Mouse (Mus musculus) left cerebral cortex, adult 2 months (tissue): ENCODE results near the gene Rai14. TPM values are rescaled to one million over a fixed set of nuclear protein-coding genes. Genes with fewer than 3 reads are reported as not detected.

Source experiments
- DNase-seq, 2 experiments: peaks; one replicate each; pipeline ENCODE4 v3.0.0; 2021 to 2022; ENCODE audit warnings: low spot score in 2 of 2, mixed read lengths in 1 of 2; ENCODE audit errors: extremely low spot score in 1 of 2
- H3K27ac ChIP-seq: fragments of 200-600 bp; 2 replicates; pipeline ENCODE4 v1.8.1; 2022
- H3K4me3 ChIP-seq: fragments of 200-600 bp; 2 replicates; pipeline ENCODE4 v1.8.1; 2022
- CTCF ChIP-seq: fragments of 200-600 bp; IDR thresholded peaks from 2 replicates; pipeline ENCODE4 v1.8.1; 2022; ENCODE audit warnings: antibody characterized with exemption, mild to moderate bottlenecking, moderate library complexity
- intact Hi-C: fragments of 180-260 bp; cut with DNase I; formaldehyde crosslinking; loops from one replicate; pipeline ENCODE4 v1.15.1; 2025
- total RNA-seq, 2 experiments: library from RNA; stranded (reverse); gene quantifications; 2 replicates each; pipeline ENCODE4 v1.2.3; 2021

The Rai14 gene
- total RNA-seq, 2 experiments from 2014 or later, result 8.9 to 12.5 TPM

DNA sequence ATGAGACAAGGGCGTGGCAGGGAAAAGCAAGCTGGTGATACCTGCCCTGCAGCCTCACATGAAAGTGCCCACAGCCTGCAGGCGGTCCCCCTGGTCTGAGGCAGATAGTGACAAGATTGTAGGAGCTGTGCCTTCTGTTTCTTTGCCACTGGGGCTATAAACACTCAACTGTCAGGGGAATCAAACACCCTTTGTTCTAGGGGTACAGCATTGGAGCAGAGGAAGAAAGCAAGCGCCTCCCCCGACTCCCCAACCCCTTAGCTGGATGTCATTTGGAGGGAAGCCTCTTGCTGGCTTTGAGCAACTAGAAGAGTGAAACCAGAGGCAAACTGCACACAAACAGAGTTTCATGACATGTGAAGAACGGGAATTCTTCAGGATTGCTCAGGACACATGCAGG is 8.7 kb downstream of the Rai14 start:
- no peak for TF ChIP-seq CTCF
- DNase-seq, result no peak
- H3K4me3 ChIP-seq, result no peak overlapping the region
- H3K27ac ChIP-seq, result no peak overlapping the region
- intact Hi-C loops, result no loop called here

DNA sequence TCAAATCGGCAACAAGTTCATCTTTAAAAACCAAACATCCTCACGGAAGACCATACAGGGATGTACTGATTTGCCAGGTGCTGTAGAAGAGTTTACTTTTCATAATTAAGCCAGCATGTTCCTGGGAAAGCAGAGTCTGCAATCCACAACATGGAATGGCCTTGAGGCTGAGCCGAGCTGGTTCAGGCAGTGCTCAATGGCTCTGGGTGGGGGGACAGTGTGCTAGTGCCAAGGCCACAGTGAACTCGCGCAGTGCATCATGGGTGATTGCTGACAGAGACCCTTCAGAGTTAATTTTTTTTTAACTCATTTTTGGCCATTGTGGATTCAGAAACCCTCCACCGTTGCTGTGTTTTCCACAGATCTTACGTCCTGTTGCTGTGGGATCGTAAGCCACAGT is 10.1 kb downstream of the Rai14 start:
- no peak overlapping the region for H3K4me3 ChIP-seq
- TF ChIP-seq CTCF, result no peak
- no peak for DNase-seq
- intact Hi-C loops, result no loop called here
- no peak overlapping the region for H3K27ac ChIP-seq

DNA sequence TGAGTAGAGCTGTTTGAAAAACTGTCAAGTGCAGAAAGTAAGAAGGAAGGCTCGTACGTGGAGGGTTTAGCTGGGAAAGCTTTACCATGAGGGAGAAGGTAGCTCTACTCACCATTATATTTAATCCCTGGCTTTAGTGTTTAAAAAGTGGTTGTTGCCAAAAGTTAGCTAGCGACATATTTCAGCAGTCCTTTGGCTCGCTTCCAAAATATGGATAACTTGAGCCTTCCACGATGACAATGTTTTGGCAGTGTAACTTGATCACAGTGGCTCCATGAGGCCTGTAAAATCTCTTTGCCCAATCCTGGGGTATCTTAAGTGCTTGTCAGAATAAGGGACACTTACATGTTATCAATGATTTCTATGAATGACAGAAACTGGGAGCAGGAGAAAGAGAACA is 12.9 kb downstream of the Rai14 start:
- H3K4me3 ChIP-seq, result no peak overlapping the region
- no peak for DNase-seq
- no peak overlapping the region for H3K27ac ChIP-seq
- TF ChIP-seq CTCF, result no peak
- intact Hi-C loops, result no loop called here

DNA sequence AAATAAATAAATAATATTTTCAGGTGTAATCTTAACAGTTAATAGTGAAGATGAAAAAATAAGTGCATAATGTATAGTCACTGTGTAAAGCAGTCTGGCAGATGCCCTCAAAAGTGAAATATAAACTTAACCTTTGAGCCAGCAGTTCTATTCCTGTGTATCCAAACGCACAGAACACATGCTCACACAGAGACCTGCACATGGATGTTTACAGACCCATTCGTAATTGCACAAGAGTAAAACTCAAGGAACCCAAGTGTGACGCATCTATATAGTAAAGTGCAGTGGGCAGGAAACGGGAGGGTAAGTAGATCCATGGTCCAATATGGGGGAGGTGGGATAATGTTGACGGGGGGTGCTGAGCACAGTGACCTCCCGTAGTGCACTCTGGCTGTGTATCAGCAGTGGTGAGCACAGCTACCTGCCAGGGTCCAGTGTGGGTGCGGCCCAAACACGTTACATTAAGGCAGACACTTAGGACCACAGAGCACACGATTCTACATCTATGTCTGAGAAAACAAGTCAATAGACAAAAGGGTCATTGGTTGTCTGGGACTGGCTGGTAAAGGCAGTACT is 13.4 kb downstream of the Rai14 start:
- Histone ChIP-seq H3K4me3 (no peak overlapping the region), H3K27ac (no peak overlapping the region)
- intact Hi-C loops, result no loop called here
- no peak for DNase-seq
- TF ChIP-seq CTCF, result no peak

DNA sequence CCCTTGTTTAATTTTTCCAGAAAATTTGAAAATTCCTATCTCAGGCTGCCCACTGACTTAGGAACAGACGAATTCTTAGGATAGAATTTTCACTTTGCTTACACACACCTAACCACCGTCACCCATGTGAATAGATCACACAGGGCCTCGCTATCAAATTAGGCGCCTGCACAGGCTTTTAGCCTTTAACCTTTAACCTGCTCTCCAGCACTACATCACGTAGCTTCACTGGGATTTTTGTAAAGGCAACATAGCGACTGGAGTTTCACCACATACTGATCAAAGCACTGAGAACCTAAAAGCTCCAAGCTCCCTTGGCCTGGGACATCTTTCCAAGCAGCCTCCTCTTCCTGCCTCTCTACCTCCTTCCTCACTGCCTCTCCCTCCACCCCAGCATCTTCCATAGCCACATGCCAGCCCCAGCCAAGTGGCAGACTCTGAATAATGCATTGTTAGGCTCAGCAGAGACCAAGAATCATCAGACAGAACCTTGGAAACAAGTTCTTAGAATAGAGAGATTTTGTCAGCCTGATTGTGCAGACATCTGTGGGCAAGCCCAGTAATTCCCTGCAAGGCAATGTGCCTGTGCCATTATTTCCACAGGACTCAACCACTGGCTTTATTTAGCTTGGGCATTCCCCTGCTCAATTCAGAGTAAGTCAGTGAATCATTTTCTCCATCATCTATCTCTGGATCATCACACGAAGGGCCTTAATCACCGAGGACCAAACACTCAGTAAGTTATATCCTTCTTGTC is 17.8 kb downstream of the Rai14 start:
- DNase-seq, result no peak
- H3K27ac ChIP-seq, result no peak overlapping the region
- intact Hi-C loops, result no loop called here
- H3K4me3 ChIP-seq, result no peak overlapping the region
- TF ChIP-seq CTCF, result no peak

DNA sequence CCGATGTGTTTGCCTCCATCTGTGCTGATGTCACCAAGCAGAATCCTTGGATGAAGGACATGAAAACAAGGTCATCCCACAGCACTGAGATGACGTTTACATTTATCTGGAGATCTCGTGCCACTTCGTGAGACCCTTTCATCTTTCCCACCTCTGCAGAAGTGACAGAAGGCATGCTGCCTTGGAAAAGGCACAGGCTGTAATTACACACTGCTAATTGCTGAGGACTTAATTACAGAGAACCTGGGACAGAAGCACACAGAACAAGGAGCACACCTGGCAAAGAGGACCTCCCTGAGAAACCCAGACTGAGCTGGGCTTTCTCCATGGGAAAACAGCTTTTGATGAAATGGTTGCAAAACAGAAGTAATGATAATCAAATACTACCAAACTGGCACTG is 21.8 kb downstream of the Rai14 start:
- Histone ChIP-seq H3K27ac (no peak overlapping the region), H3K4me3 (no peak overlapping the region)
- no peak for DNase-seq
- intact Hi-C loops, result no loop called here
- TF ChIP-seq CTCF, result no peak

DNA sequence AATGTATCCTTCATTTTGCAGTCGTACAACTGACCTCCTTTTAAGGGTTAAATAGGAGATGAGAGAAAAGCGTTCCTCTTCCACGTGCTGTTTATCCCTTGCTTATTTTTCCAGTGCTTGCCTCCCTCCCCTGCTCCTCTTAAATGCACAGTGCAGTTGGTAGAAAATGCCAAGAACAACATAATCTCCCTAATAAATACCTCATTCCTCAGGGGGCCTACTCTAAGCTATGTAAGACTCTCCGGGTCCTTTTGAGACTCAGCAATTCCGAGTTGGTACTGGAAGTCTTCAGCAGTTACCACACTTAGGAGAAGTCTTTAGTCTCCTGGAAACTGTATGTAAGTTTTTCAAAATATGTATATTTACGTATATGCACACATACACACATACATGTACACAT is 22.9 kb downstream of the Rai14 start:
- no peak for DNase-seq
- TF ChIP-seq CTCF, result no peak
- intact Hi-C loops, result no loop called here

DNA sequence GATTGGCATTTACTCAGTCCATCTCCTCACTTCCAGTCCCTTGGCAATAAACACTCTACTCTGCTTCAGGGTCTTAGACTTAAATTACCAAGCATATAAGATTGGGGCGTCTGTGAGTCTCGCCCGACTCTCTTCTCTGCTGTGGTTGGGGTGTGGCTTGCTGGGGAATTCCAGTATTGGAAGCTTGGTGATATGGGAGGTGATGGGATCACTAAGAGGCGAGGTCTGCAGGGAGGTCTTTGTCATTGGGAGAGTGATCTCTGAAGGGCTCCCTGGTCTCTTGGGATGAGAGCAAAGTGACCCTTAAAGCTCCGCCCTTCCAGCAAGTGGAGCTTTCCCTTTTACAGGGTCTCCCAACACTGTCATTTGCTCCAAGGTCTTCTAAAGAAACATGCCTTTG is 23.5 kb downstream of the Rai14 start:
- no peak overlapping the region for H3K4me3 ChIP-seq
- TF ChIP-seq CTCF, result no peak
- DNase-seq, result no peak
- intact Hi-C loops, result no loop called here
- no peak overlapping the region for H3K27ac ChIP-seq

More for the DNA sequence above, 22.9 kb downstream of the Rai14 start:
- H3K27ac ChIP-seq, result no peak overlapping the region
- H3K4me3 ChIP-seq, result no peak overlapping the region

DNA sequence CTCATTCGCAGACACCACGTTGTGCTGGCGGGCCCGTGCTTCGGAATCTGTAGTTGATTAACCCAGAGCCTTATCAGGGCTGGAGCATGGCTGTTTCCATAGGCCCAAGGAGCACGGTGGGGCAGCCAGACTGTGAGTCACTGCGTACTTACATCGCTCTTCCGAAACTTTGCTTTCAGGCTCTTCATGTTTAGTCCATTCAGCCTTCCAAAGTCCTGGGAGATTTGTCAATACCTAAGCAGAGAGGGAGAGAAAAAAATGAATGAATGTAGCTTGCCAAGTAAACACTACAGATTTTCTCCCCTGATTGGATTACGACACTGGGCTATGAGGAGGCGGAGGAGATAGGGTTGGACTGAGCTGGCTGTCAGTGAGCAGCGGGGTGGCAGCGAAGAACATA is 24.2 kb downstream of the Rai14 start:
- no peak overlapping the region for H3K27ac ChIP-seq
- intact Hi-C loops, result no loop called here
- no peak for TF ChIP-seq CTCF
- no peak for DNase-seq
- no peak overlapping the region for H3K4me3 ChIP-seq

DNA sequence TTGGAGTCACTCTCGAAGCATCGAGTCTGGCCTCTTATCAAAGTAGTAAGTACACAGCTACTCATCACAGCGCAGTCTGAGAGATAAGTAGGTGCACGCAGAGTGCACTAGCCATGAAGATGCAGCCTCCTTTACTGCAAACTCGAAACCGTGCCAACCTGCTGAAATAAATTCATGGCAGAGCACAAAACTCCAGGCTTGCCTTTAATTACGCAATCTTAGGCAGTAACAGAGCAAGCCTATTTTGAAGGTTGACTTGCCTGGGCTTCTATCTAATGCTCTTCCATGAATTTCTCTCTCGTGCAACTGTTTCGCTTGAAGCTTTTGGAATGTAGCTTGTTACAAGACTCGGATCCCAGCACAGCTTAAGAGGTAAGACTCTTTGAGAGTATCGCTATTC is 25.1 kb downstream of the Rai14 start:
- Histone ChIP-seq H3K27ac (no peak overlapping the region), H3K4me3 (no peak overlapping the region)
- DNase-seq, result no peak
- intact Hi-C loops, result no loop called here
- TF ChIP-seq CTCF, result no peak

DNA sequence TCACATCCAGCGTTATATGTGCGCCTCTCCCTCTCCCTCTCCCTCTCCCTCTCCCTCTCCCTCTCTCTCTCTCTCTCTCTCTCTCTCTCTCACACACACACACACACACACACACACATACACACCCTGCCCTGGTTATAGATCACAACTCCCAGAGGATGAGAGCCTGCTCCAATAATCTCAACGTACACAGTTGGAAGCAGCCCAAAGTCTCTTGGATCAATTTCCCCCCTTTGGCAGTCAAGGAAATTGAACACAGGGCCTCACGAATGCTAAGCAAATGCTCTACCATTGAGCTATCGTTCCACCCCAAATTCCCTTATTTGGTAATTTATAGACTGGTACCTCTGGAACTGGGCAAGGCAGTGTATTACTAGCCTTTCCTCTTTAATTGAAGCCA is 25.7 kb downstream of the Rai14 start:
- intact Hi-C loops, result no loop called here
- H3K27ac ChIP-seq, result no peak overlapping the region
- no peak overlapping the region for H3K4me3 ChIP-seq
- TF ChIP-seq CTCF, result no peak
- no peak for DNase-seq

DNA sequence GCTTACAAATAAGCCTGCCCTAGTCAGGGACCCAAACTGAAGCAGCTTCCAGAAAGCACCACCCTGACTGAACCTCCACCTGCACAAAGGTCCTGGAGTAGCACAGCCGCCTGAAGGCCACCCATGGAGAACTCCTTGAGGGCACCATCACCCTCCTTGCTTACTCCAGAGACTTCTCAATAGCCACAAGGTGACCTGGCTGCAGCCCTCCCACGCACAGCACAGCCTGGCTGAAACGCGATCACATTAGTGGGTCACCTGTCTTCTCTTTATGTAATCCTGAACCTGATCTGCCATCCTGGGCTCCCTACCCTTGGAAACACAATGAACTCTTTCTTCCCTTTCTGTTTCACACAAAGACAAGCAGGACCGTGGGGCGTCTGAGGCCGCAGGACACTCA is 27.1 kb downstream of the Rai14 start:
- no peak for TF ChIP-seq CTCF
- DNase-seq, result no peak
- Histone ChIP-seq H3K27ac (no peak overlapping the region), H3K4me3 (no peak overlapping the region)
- intact Hi-C loops, result no loop called here

DNA sequence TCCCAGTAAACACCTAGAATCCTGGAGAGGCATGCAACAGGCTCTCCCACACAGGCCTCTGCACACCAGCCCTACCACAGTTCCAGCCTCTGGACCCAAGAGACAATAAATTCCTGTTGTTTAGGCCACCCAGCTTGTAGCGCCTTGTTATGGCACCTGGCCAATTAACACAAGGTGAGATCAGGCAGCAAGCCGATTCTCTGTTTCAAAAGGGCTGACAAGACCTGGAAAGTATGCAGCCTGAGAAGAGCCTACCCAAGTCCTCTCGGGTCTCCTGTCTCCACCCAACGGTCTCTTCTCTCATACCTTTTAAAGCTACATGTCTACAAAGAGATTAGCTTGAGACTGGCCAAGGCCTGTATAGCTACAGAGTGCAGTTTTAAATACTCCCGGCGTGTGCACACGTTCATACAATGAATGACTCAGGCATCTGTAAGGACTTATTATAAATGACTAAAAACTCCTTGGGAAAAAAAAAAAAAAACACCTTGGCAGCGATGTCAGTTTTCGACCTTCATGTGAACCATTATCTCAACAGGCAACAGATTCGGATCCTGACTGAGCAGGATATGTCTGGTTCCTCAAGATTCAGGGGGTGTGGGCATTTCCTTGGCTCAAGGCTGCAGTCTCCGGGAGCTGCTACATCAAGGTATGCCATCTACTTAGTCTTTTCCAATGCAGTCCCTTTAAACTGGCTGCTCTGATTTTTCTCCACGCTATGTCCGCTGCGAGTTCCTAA is 28.6 kb downstream of the Rai14 start:
- H3K27ac ChIP-seq, result no peak overlapping the region
- no peak for DNase-seq
- TF ChIP-seq CTCF, result no peak
- H3K4me3 ChIP-seq, result no peak overlapping the region
- intact Hi-C loops, result no loop called here
